Mouse (Mus musculus) heart, adult 2 months (tissue): ENCODE data around the gene Nudt16l1.

ENCODE experiments used
- CTCF ChIP-seq: fragments of 200-600 bp; IDR thresholded peaks from 2 replicates; pipeline ENCODE4 v1.8.1; 2022; ENCODE audit warnings: antibody characterized with exemption, mild to moderate bottlenecking, moderate library complexity
- POLR2A ChIP-seq: fragments of 200-500 bp; IDR thresholded peaks from 2 replicates; pipeline ENCODE4 v1.6.1; 2011; ENCODE audit warnings: mild to moderate bottlenecking, low read depth, low read length, control low read depth; ENCODE audit not compliant: insufficient read depth

DNA sequence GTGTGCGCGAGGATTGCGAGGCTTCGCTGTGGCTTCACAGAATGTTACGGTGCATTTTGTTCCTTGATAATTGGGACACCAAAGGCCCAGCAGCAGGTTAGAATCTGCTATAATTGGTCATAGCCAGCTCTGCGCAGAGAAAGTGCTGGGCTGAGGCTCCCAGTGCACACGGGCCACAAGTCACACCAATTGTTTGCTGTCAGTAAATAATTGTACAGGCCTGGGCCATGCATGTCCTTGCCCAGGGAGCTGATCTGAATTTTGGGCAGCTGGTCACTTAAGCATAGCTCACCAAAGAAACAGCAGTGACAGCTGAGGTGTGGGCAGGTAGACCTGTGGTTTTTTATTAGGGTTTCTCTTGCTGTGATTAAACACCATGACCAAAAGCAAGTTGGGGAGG, 10.6 kb upstream of the Nudt16l1 start:
- TF ChIP-seq POLR2A (no peak), CTCF (no peak)
